Mouse (Mus musculus) brain, embryonic 14.5 days (tissue): ENCODE data around the gene 2810006K23Rik.

ENCODE experiments used
- CTCF ChIP-seq: fragments of 200-500 bp; IDR thresholded peaks from 2 replicates; pipeline ENCODE4 v1.5.1; 2012; ENCODE audit warnings: inconsistent platforms, mild to moderate bottlenecking, moderate library complexity, borderline replicate concordance; ENCODE audit not compliant: insufficient read depth, insufficient read length; ENCODE audit errors: extremely low read depth
- POLR2A ChIP-seq: fragments of 200-500 bp; IDR thresholded peaks from 2 replicates; pipeline ENCODE4 v1.6.1; 2012; ENCODE audit warnings: mild to moderate bottlenecking, inconsistent platforms, borderline replicate concordance; ENCODE audit not compliant: poor library complexity, insufficient read depth, insufficient read length, severe bottlenecking; ENCODE audit errors: extremely low read depth

DNA sequence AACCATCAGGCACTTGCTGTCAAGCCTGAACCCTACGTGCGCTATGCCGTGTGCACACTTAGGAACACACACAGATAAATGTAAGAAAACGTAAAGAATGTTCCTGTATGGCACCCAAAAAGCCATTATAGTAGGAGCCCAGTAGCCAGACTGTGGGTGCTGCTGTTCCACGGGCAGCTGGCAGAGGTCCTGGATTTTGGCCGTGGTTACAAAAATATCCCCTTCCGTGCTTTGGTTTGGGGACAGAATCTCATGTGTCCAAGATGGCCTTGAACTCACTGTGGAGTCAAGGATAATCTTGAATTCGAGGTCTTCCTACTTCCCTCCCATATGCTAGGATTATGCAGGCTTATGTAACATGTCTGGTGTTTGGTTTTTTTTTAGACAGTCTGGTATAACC is 15.0 kb downstream of the 2810006K23Rik start:
- TF ChIP-seq POLR2A (no peak), CTCF (no peak)
